Mouse (Mus musculus) hindbrain, postnatal 0 days (tissue): ENCODE measurements around the gene Phrf1. TPM values are rescaled to one million over a fixed set of nuclear protein-coding genes. Genes with fewer than 3 reads are reported as not detected.

Source experiments
- ATAC-seq: fragments of 200-750 bp; cut with Nextera tagmentation; 2 replicates; pipeline ENCODE4 v1.8.0; 2017; ENCODE audit warnings: mild to moderate bottlenecking, moderate TSS enrichment, moderate library complexity
- DNase-seq: peaks from one replicate; pipeline ENCODE4 v3.0.0-alpha.2; 2015; ENCODE audit warnings: low spot score
- H3K27ac ChIP-seq: fragments of 300-500 bp; sonication (generic); 2 replicates; pipeline ENCODE4 v1.5.1; 2014; ENCODE audit warnings: mild to moderate bottlenecking
- H3K27me3 ChIP-seq: fragments of 300-500 bp; sonication (generic); 2 replicates; pipeline ENCODE4 v1.6.1; 2014; ENCODE audit warnings: low read length, mixed read lengths; ENCODE audit not compliant: insufficient read depth
- H3K36me3 ChIP-seq: fragments of 300-500 bp; sonication (generic); 2 replicates; pipeline ENCODE4 v1.6.1; 2014; ENCODE audit warnings: low read length, mixed read lengths; ENCODE audit not compliant: insufficient read depth
- H3K4me1 ChIP-seq: fragments of 300-500 bp; sonication (generic); 2 replicates; pipeline ENCODE4 v1.6.1; 2014; ENCODE audit warnings: antibody characterized with exemption, low read length, mixed read lengths; ENCODE audit not compliant: insufficient read depth
- H3K4me2 ChIP-seq: fragments of 300-500 bp; sonication (generic); 2 replicates; pipeline ENCODE4 v1.6.1; 2014; ENCODE audit warnings: low read depth, mild to moderate bottlenecking, low read length, moderate library complexity, mixed read lengths
- H3K4me3 ChIP-seq: fragments of 300-500 bp; sonication (generic); 2 replicates; pipeline ENCODE4 v1.5.1; 2014; ENCODE audit warnings: low read length
- H3K9ac ChIP-seq: fragments of 300-500 bp; sonication (generic); replicated peaks from 2 replicates; pipeline ENCODE4 v1.6.1; 2014; ENCODE audit warnings: mild to moderate bottlenecking, low read length, moderate library complexity, mixed read lengths
- H3K9me3 ChIP-seq: fragments of 300-500 bp; sonication (generic); 2 replicates; pipeline ENCODE4 v1.6.1; 2016; ENCODE audit warnings: low read length, mixed read lengths
- CTCF ChIP-seq: IDR thresholded peaks from 2 replicates; pipeline ENCODE4 v1.5.1; 2016; ENCODE audit warnings: antibody characterized with exemption, control low read depth, low read depth
- WGBS: fragments of 180-500 bp; shearing (Covaris S2); extraction: QIAGEN DNeasy Blood & Tissue Kit; methylation state at CpG from one replicate; pipeline ENCODE4 v1.1.7; 2014; 5-methylcytosine and 5-hydroxymethylcytosine counted together
- polyA plus RNA-seq: library from polyadenylated mRNA; unstranded; fragments of >200 nt; fragmentation: Nextera tagmentation; extraction: Ambion mirVana; gene quantifications from 2 replicates; pipeline ENCODE4 v1.2.1, GENCODE M21; 2015
- total RNA-seq: library from RNA; depleted of rRNA; stranded (reverse); fragments of >200 nt; gene quantifications from 2 replicates; pipeline ENCODE4 v1.2.3, GENCODE M21; 2014

Gene Phrf1
- total and polyA plus RNA-seq, 2 experiments from 2014 or later = 38.0 to 56.4 TPM

DNA sequence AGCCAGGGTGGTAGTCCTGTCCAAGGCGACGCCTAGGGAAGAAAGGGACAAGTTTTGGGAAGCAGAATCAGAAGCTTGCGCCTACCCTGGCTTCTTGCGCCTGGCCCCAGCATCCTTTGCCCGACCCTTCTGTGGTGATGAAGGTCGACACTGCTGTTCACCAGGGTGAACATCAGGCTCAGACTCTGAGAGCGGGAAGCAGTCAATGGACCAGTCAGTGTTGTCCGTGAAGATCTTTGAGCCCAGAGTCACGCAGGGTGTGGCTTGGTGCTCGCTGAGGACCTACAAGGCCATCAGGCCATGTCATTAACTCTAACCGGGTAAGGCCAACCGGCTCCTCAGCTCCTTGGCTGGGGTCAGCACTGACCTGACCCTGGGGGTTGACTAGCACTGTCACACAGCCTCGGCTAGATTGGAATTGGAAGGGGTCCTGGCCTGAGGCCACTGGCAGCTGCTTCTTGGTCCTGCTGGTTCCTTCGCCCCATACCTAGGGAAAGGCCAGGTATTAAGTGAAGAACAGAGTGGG lies 17.9 kb upstream of the Phrf1 start:
- H3K9me3 ChIP-seq = no peaks in the 10 kb centered on the region
- DNase-seq (no peak), ATAC-seq (no peak)
- no peak overlapping the region for H3K27ac ChIP-seq
- H3K9ac ChIP-seq = no peak overlapping the region
- 0 out of 2 replicates have a peak, but pooled peaks cover 5% of the 10 kb centered on the region for H3K4me1 ChIP-seq
- no peaks in the 10 kb centered on the region for H3K36me3 ChIP-seq
- no peaks in the 10 kb centered on the region for H3K27me3 ChIP-seq
- WGBS = 85% methylated on average over 14 of the region's 14 CpGs
- no peak overlapping the region for H3K4me2 ChIP-seq
- H3K4me3 ChIP-seq = no peak overlapping the region
- TF ChIP-seq CTCF = no peak

DNA sequence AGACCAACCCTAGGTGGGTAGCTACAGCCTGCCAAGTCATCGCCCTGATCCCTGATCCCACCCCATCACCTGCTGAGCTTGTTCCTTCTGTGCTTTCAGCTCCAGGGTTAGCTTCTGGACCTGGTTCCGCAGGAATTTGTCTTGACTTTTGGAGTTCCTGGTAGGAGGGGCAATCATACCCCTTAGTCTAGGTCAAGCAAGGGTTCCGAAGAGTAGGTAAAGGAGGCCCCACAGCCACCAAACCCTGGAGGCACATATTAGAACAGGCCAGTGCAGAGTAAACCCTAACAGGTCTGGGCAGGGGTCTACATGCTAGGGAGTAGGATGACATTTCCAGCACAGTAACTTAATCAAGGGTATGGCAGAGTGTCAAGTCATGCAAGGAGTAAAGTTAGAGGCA lies 15.5 kb upstream of the Phrf1 start:
- Histone ChIP-seq H3K4me3 (no peak overlapping the region), H3K9ac (no peak overlapping the region), H3K4me1 (peaks cover 12% of the 10 kb centered on the region), H3K9me3 (no peaks in the 10 kb centered on the region), H3K36me3 (no peaks in the 10 kb centered on the region), H3K4me2 (no peak overlapping the region), H3K27ac (no peak overlapping the region), H3K27me3 (no peaks in the 10 kb centered on the region)
- WGBS = 84% methylated on average over 3 of the region's 3 CpGs
- no peak for TF ChIP-seq CTCF
- no peak for DNase-seq
- ATAC-seq = no peak

DNA sequence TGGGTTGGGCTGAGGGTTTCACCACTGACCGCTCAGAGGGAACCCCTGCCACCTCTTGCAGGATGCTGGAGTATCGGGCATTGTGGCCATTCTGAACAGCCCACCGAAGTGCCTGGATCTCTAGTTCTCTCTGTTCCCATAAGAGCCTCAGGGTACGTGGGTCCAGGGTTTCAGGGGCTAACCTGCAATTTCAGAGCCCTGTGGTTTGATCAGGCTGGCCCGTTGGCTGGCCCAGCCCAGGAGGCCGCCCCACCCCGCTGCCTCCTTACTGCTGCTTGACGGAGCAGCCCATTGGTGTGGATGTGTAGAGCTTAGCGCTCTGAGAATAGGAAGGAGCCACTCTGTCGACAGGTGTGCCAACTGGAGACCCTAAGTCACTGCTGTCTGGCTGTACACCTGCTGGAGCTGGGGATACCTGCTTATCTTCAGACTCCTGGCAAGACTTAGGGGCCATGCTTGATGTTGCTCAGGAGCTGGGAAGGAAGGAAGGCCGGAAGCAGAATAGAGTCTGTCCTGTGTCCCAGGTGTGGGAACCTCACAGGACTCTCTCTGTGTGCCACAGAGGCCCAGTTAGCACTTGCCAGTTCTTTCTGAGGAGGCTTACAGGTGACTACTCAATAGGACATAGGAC lies 14.9 kb upstream of the Phrf1 start, which contains the start of gene Lmntd2:
TSS of gene Lmntd2 (minus strand) at position 476 of the 631 bp plus-strand sequence.
- Histone ChIP-seq H3K27me3 (no peaks in the 10 kb centered on the region), H3K27ac (no peak within 1 kb of the TSS), H3K4me1 (peaks cover 12% of the 10 kb centered on the region), H3K9me3 (no peaks in the 10 kb centered on the region), H3K4me3 (no peak within 1 kb of the TSS), H3K36me3 (no peaks in the 10 kb centered on the region), H3K4me2 (peak within 1 kb of the TSS; percentile 97), H3K9ac (peak within 1 kb of the TSS; percentile 63; the same call in 1 of the 2 replicates)
- ATAC-seq = no peak
- 94% methylated on average over 11 of the region's 11 CpGs for WGBS
- no peak for DNase-seq
- TF ChIP-seq CTCF = no peak

DNA sequence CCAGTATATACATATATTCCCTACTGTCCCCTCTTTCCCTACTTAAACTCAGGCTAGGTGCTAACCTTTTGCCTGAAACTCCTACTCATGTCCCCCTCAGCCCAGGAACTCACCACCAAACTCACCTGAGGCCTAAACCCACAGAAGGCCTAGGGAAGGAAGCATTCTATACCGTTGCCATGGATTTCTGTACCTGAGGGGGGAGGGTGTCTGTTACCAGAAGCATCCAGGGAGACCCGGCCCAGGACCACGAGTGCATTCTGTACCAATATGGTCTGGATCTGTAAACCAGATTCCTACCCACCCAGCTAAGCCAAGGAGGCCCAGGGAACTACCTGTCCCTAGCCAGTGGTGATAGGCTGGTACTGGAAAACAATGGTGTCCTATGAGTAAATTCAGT lies 14.3 kb upstream of the Phrf1 start:
- H3K4me2 ChIP-seq = no peak overlapping the region
- no peak overlapping the region for H3K9ac ChIP-seq
- no peaks in the 10 kb centered on the region for H3K36me3 ChIP-seq
- no peak overlapping the region for H3K27ac ChIP-seq
- peaks cover 12% of the 10 kb centered on the region for H3K4me1 ChIP-seq
- no peaks in the 10 kb centered on the region for H3K27me3 ChIP-seq
- no peaks in the 10 kb centered on the region for H3K9me3 ChIP-seq
- H3K4me3 ChIP-seq = no peak overlapping the region
- DNase-seq (no peak), ATAC-seq (no peak)
- TF ChIP-seq CTCF = no peak
- WGBS = 75% methylated on average over 3 of the region's 3 CpGs

DNA sequence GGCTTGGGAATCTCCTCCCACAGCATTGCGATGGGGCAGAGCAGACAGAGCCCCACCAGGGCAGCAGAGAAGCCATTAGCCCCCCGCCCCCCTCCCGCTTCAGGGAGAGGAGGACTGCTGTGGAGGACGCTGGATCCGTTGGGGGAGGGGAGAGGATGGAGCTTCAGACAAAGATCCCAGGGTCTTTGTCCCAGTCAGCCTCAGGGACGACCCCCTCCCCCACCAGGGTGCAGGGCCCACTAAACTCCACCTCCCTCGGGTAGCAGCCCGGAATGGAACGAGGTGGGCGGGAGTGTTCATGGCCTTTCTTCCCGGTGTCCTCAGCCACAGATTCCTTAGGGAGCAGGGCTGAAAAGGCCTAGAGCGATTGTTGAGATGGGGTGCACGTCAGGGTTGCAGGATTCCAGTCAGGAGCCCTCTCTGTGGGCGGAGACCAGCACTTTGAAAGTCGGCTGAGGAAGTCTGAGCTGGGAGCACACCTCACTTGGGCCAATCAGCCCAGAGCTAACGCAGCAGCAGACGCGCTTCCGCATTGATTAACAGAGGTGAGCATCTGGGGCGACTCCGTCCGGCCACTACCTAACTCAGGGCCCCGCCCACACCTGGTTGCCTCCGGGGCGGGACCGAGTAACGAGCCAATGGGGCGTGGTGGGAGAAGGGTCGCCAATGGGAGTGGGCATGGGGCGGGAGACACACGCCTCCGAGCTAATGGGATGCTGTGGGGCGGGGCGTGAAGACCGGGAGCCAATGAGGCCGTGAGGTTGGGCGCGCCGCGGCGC lies 13.3 kb upstream of the Phrf1 start, which contains the start of gene Rassf7:
TSS of gene Rassf7 (plus strand) at position 760 of the 779 bp plus-strand sequence.
- DNase-seq (peak; percentile 94), ATAC-seq (peak; percentile 95)
- Histone ChIP-seq H3K36me3 (no peaks in the 10 kb centered on the region), H3K4me2 (peak within 1 kb of the TSS; percentile 97), H3K27ac (peak within 1 kb of the TSS; percentile 26; the same call in 1 of the 2 replicates), H3K9ac (peak within 1 kb of the TSS; percentile 63), H3K27me3 (no peaks in the 10 kb centered on the region), H3K4me3 (peak within 1 kb of the TSS; percentile 61), H3K9me3 (no peaks in the 10 kb centered on the region), H3K4me1 (peaks cover 12% of the 10 kb centered on the region)
- no peak for TF ChIP-seq CTCF
- 1% methylated on average over 41 of the region's 41 CpGs for WGBS

DNA sequence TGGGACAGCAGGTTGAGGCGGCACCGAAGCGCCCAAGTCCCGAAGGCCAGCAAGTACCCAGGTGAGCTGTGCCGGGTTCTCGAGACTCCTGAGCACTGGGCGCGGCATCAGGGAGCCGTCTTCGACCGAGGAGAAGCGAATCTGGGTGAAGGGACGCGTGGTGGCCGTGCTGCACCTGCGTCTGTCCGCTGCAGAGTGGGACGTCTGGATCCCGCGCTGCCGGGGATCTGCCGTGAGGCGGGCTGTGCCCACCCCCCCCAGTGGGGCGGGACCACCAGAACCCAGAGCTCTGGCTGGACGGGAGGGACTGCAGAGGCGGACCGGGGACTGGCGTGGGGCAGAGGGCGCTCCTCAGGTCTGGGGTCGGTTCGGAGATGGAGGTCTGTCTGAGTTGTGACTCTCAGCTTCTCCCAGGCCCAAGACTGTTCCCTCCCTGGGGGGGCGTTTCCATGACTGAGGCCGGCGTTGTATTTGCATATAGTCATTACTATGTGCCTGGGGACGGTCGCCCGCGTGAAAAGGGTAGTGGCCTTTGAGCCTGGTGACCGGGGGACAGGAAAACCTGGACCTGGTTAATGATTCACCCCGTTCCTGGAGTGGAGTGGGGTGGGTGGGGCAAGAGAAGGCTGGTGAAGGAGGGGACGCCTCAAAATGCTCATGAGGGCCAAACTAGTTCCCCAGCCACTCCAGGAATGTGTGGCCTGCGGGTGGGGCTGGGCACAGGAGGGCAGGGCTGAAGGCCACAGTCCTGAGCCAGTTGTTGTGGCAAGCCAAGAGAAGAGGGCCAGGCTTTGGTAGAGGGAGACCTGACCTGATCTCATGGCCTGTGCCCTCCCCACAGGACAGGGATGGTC lies 12.5 kb upstream of the Phrf1 start:
- peak overlapping the region; percentile 63 for H3K9ac ChIP-seq
- peak overlapping the region; percentile 97 for H3K4me2 ChIP-seq
- ATAC-seq (peak; percentile 61), DNase-seq (peak; percentile 47)
- TF ChIP-seq CTCF = no peak
- H3K9me3 ChIP-seq = no peaks in the 10 kb centered on the region
- 3% methylated on average over 41 of the region's 42 CpGs for WGBS
- peak overlapping the region; percentile 61 for H3K4me3 ChIP-seq
- no peaks in the 10 kb centered on the region for H3K27me3 ChIP-seq
- H3K36me3 ChIP-seq = no peaks in the 10 kb centered on the region
- H3K4me1 ChIP-seq = peaks cover 13% of the 10 kb centered on the region
- peak overlapping the region; percentile 26; the same call in 1 of the 2 replicates for H3K27ac ChIP-seq
